Mouse (Mus musculus) brain, embryonic 14.5 days (tissue): ENCODE measurements around the gene Bdh1. TPM values are rescaled to one million over a fixed set of nuclear protein-coding genes. Genes with fewer than 3 reads are reported as not detected.

Source experiments
- DNase-seq: peaks from one replicate; pipeline ENCODE4 v3.0.0-alpha.2; 2011; ENCODE audit warnings: low read depth
- CTCF ChIP-seq: fragments of 200-500 bp; IDR thresholded peaks from 2 replicates; pipeline ENCODE4 v1.5.1; 2012; ENCODE audit warnings: inconsistent platforms, mild to moderate bottlenecking, moderate library complexity, borderline replicate concordance; ENCODE audit not compliant: insufficient read depth, insufficient read length; ENCODE audit errors: extremely low read depth
- POLR2A ChIP-seq: fragments of 200-500 bp; IDR thresholded peaks from 2 replicates; pipeline ENCODE4 v1.6.1; 2012; ENCODE audit warnings: mild to moderate bottlenecking, inconsistent platforms, borderline replicate concordance; ENCODE audit not compliant: poor library complexity, insufficient read depth, insufficient read length, severe bottlenecking; ENCODE audit errors: extremely low read depth
- polyA plus RNA-seq: library from polyadenylated mRNA; depleted of rRNA; stranded (reverse); fragments of >200 nt; gene quantifications from 2 replicates; pipeline ENCODE4 v1.2.3, GENCODE M21; 2012

Gene Bdh1
- polyA plus RNA-seq, 1 experiment: 142 TPM

DNA sequence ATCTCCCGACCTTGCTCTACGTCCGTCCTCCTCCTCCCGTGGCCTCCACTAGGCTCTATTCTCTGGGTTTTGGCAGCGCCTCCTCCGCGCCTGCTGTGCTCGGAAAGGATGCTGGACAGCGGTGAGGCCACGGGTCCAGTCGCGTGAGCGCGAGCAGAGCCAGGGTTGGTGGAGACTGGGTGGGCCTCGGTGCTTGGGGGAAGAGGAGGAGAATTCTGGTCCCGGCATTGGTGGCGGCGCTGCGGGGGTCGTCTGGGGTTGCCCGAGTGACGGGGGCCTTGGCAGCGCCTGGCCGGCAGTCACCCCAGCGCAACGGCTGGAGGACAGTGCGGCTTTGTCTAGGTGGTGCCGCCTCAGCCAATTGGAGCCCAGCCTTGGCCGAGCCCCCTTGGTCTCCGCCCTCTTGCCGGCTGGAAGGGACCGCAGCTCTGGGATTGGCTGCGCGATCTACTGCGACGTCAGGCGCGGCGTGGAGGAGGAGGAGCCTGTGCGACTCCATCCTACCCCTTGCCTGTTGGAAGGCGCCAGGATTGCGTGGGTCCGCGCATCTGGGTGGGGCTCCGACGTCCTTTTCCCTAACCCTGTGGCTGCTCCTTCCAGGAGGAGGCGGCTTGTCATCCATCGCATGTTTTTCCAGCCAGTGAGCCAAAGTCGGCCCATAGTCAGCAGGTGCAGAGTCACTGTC, 7.5 kb downstream of the Bdh1 start:
- TF ChIP-seq POLR2A (peak; percentile 88; the same call in 1 of the 2 replicates), CTCF (no peak)
- peak; percentile 99 for DNase-seq

- peak; percentile 66 for DNase-seq
- TF ChIP-seq POLR2A: no peak
- TF ChIP-seq CTCF: no peak
Measured at GRCm38 (mm10) chr16:31433466-31434110, 11.5 kb downstream of the Bdh1 start.

- TF ChIP-seq POLR2A (no peak), CTCF (no peak)
- no peak for DNase-seq
Measured at GRCm38 (mm10) chr16:31435146-31435545, 13.1 kb downstream of the Bdh1 start.

GRCm38 (mm10) chr16:31436085-31436484, 14.0 kb downstream of the Bdh1 start:
- no peak for TF ChIP-seq POLR2A
- peak; percentile 22; the same call in 1 of the 2 replicates for TF ChIP-seq CTCF
- DNase-seq: no peak

GRCm38 (mm10) chr16:31437358-31437757, 15.3 kb downstream of the Bdh1 start:
- DNase-seq: no peak
- TF ChIP-seq POLR2A (no peak), CTCF (no peak)

DNA sequence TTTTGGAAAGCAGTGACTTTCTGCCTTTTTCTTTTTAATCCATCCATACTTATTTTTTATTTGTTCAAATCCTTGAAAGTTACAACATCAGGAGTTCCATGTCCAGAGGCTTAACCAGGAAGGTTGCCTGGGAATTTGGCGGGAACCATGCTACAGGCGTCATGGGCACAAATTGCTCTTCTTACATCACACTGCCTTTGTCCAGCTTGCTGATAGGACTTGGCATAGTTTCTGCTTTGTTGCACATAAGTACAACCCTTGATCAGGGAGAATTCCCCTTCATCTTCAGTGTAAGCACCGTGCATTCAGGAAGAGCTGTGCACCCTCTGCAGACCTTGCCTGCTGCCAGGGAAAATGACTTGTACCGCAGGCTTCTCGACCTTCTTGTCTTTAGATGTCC, 17.4 kb downstream of the Bdh1 start:
- DNase-seq: no peak
- TF ChIP-seq POLR2A (no peak), CTCF (no peak)

DNA sequence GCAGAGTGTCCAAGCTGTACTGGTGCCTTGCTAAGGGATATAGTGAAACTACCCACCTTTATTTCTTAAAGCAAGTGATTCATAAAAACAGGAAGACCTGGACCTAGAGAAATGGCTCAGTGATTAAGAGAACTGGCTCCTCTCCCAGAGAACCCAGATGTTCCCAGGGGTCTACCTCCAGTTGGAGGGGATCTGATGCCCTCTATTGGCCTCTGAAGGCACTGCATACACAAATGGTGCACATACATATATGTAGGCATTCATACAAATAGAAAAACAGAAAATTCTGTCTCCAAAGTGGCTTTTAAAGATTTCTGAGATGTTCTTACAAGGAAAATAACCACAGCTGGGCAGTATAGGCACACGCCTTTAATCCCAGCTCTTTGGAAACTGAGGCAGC, 18.0 kb downstream of the Bdh1 start:
- TF ChIP-seq CTCF (peak; percentile 20; the same call in 1 of the 2 replicates), POLR2A (no peak)
- DNase-seq: no peak

- no peak for TF ChIP-seq CTCF
- no peak for TF ChIP-seq POLR2A
- DNase-seq: no peak
Measured at GRCm38 (mm10) chr16:31444521-31444920, 22.4 kb downstream of the Bdh1 start.

DNA sequence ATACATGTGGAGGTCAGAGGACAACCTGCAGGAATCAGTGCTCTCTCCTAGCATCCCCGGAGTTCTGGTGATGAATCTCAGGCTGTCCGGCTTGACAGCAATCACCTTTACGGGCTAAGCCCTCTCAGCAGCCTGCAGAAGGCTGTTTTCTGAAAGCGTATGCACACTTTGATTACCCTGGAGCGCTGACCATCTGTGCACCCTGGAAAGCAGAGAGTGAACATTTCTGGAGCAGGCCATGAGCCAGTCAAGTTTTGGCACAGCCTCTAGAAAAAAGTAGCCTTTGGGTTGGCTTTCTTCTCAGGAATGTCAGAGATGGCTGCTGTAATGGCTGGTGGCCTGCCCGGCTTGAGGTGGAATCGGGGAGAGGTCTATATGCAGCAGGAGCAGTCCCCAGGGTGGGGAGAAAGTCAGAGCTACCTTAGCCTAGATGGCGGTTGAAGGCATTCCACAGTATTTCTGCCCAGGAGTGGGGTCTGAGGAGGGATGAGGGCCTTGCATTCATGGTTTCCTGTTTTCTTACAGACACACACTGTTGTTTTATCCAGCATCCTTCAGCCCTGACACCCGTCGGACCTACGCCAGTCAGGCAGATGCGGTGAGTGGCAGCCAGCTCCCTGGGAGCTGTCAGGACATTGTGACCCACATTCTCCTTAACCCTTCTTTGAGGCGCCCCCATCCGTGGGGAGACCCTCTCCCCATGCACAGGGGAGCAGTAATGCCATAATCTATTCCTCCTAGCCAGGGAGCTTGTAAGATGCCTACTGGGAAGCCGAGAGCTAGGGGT, 24.2 kb downstream of the Bdh1 start:
- DNase-seq: peak; percentile 25
- TF ChIP-seq CTCF: no peak
- no peak for TF ChIP-seq POLR2A

DNA sequence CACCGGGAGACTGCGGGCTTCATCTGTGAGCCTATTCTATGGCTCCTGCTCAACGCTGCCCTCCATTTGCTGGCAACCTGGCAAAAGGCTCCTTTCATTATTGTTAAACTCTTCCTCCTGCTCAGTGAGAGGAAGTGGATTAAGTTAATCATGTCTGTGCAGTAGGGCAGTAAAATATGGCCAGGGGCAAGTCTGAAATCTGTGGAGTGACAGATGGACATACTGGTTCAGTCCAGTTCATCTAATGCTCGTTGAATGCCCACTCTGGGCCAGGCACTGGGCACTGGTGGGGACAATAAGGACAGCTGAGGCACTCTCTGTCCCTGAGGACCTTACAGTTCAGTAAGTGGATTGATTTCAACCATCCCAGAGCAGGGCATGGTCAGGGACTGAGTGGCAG, 27.9 kb downstream of the Bdh1 start:
- DNase-seq: no peak
- TF ChIP-seq CTCF (no peak), POLR2A (no peak)

DNA sequence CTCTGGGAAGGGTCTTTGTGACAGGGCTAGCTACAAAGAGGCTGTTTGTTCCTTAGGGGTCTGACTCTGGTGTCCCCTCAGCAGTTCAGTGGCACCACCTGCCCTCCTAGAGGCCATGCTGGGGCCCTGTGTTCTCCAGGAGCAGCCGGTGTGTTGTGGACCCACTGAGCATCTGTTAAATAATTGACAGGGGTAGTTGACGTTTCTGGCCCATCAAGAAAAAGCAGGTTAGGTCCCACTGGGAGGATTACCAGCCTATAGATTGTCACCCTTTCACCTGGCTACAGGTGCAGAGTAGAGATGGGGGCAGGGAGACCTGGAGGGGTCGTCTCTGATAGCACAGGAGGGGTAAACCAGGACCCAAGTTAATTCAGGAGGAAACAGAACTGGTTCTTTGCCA, 29.2 kb downstream of the Bdh1 start:
- no peak for DNase-seq

More for the DNA sequence above, 29.2 kb downstream of the Bdh1 start:
- no peak for TF ChIP-seq POLR2A
- TF ChIP-seq CTCF: no peak
